Mouse (Mus musculus) hindbrain, embryonic 16.5 days (tissue): Measurements from ENCODE around the gene Aff3. TPM values are rescaled to one million over a fixed set of nuclear protein-coding genes. Genes with fewer than 3 reads are reported as not detected.

Experiments
- ATAC-seq: fragments of 200-750 bp; cut with Nextera tagmentation; 2 replicates; pipeline ENCODE4 v1.8.0; 2017; ENCODE audit warnings: moderate TSS enrichment, moderate library complexity
- H3K27ac ChIP-seq: fragments of 300-500 bp; sonication (generic); 2 replicates; pipeline ENCODE4 v1.5.1; 2014; ENCODE audit warnings: low read depth, mild to moderate bottlenecking, control low read depth, low read length, moderate library complexity
- H3K27me3 ChIP-seq: fragments of 300-500 bp; sonication (generic); replicated peaks from 2 replicates; pipeline ENCODE4 v1.6.1; 2014; ENCODE audit warnings: low read length; ENCODE audit not compliant: control insufficient read depth, insufficient read depth
- H3K36me3 ChIP-seq: fragments of 300-500 bp; sonication (generic); 2 replicates; pipeline ENCODE4 v1.6.1; 2014; ENCODE audit warnings: mild to moderate bottlenecking, low read length, moderate library complexity, mixed read lengths; ENCODE audit not compliant: control insufficient read depth, insufficient read depth
- H3K4me1 ChIP-seq: fragments of 300-500 bp; sonication (generic); 2 replicates; pipeline ENCODE4 v1.6.1; 2014; ENCODE audit warnings: low read depth, low read length; ENCODE audit not compliant: control insufficient read depth, insufficient read depth
- H3K4me2 ChIP-seq: fragments of 300-500 bp; sonication (generic); 2 replicates; pipeline ENCODE4 v1.6.1; 2014; ENCODE audit warnings: mild to moderate bottlenecking, low read length, control low read depth, moderate library complexity
- H3K4me3 ChIP-seq: fragments of 300-500 bp; sonication (generic); 2 replicates; pipeline ENCODE4 v1.5.1; 2014; ENCODE audit warnings: mild to moderate bottlenecking, low read length, control low read depth, moderate library complexity
- H3K9ac ChIP-seq: fragments of 300-500 bp; sonication (generic); 2 replicates; pipeline ENCODE4 v1.6.1; 2014; ENCODE audit warnings: low read depth, mild to moderate bottlenecking, control low read depth, low read length, moderate library complexity
- H3K9me3 ChIP-seq: fragments of 300-500 bp; sonication (generic); 2 replicates; pipeline ENCODE4 v1.6.1; 2014; ENCODE audit warnings: mild to moderate bottlenecking, low read length, moderate library complexity; ENCODE audit not compliant: control insufficient read depth
- WGBS: fragments of 180-500 bp; shearing (Covaris S2); extraction: QIAGEN DNeasy Blood & Tissue Kit; methylation state at CpG from one replicate; pipeline ENCODE4 v1.1.7; 2014; 5-methylcytosine and 5-hydroxymethylcytosine counted together
- polyA plus RNA-seq: library from polyadenylated mRNA; unstranded; fragments of >200 nt; fragmentation: Nextera tagmentation; extraction: Ambion mirVana; gene quantifications from 2 replicates; pipeline ENCODE4 v1.2.1, GENCODE M21; 2015

Aff3 gene
- polyA plus RNA-seq, 1 experiment from 2014 or later = 8.4 TPM

DNA sequence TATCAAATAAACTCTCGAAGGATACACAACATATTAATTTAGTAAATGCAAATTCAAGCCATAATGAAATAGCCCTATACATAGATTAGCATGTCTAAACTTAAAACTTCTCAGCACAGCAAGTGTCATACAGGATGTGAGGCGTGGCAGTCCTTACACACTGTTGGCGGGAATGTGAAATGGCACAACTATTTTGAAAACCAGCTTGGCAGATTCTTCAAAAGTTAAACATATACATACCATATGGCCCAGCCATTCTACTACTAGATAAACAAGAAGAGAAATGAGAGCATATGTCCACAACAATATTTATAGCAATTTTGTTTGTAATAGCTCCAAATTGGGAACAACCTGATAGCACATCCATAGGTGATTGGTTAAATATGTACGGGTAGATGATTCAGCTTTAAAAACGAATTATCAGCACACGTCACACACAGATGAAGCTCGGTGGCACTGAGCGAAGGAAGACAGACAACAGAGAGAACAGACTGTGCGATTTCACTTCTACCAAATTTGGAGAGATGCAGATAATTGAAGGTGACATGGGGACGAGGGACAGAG is 18.5 kb upstream of the Aff3 start:
- no peaks in the 10 kb centered on the region for H3K36me3 ChIP-seq
- no peaks in the 10 kb centered on the region for H3K9me3 ChIP-seq
- 87% methylated on average over 10 of the region's 10 CpGs for WGBS
- no peaks in the 10 kb centered on the region for H3K4me1 ChIP-seq
- no peak overlapping the region for H3K4me2 ChIP-seq
- no peak for ATAC-seq
- no peaks in the 10 kb centered on the region for H3K27me3 ChIP-seq
- H3K4me3 ChIP-seq = no peak overlapping the region
- no peak overlapping the region for H3K9ac ChIP-seq
- H3K27ac ChIP-seq = no peak overlapping the region

DNA sequence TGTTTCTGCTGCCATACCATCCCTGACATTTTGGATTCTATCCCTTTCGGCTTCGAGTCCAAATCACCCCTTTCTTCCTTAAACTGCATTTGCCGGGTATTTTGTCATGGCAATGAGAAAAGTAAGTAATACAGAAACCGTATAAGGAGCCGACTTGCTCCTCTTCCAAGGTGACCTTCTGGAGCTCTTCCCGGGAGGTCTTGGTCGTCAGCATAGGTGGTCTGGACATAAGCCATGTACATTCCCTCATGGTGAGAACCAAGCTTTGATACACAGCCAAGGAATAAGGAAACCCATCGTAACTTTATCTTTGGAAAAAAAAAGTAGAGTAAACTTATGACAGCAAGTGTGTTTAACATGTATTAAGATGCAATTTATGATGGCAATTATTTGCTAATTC is 15.1 kb upstream of the Aff3 start:
- H3K4me3 ChIP-seq = no peak overlapping the region
- no peaks in the 10 kb centered on the region for H3K9me3 ChIP-seq
- no peak overlapping the region for H3K27ac ChIP-seq
- no peaks in the 10 kb centered on the region for H3K27me3 ChIP-seq
- H3K4me2 ChIP-seq = no peak overlapping the region
- 83% methylated on average over 8 of the region's 8 CpGs for WGBS
- no peak for ATAC-seq
- H3K36me3 ChIP-seq = no peaks in the 10 kb centered on the region
- H3K9ac ChIP-seq = no peak overlapping the region
- H3K4me1 ChIP-seq = no peaks in the 10 kb centered on the region

DNA sequence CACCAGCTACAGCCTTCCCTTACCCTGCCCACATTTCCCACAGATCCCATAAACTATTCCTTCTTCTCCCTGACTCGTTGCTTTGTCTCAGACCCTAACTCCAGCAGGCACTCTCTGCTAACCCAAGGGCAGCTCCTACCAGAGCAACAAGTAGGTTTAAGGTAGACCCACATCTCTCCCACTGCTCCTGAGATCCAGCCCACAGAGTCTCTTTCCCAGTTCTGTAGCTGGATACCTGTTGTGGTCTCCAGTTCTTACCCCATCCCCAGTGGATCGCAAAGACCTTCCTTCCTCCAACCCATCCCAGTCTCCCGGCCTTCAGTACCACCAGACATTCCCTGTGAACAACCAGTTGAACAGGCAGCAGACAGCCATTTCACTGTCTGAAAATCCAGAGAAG is 7.0 kb upstream of the Aff3 start:
- Histone ChIP-seq H3K27ac (no peak overlapping the region), H3K27me3 (no peaks in the 10 kb centered on the region), H3K9me3 (no peaks in the 10 kb centered on the region), H3K36me3 (no peaks in the 10 kb centered on the region), H3K4me1 (no peaks in the 10 kb centered on the region), H3K4me3 (no peak overlapping the region), H3K9ac (no peak overlapping the region), H3K4me2 (no peak overlapping the region)
- WGBS = 90% methylated on average over 3 of the region's 3 CpGs
- no peak for ATAC-seq

GRCm38 (mm10) chr1:38671019-38671418 is 6.3 kb upstream of the Aff3 start:
- Histone ChIP-seq H3K27ac (no peak overlapping the region), H3K27me3 (no peaks in the 10 kb centered on the region), H3K36me3 (no peaks in the 10 kb centered on the region), H3K4me1 (no peaks in the 10 kb centered on the region), H3K4me3 (no peak overlapping the region), H3K4me2 (no peak overlapping the region), H3K9me3 (no peaks in the 10 kb centered on the region), H3K9ac (no peak overlapping the region)
- 49% methylated on average over 5 of the region's 5 CpGs for WGBS
- no peak for ATAC-seq

DNA sequence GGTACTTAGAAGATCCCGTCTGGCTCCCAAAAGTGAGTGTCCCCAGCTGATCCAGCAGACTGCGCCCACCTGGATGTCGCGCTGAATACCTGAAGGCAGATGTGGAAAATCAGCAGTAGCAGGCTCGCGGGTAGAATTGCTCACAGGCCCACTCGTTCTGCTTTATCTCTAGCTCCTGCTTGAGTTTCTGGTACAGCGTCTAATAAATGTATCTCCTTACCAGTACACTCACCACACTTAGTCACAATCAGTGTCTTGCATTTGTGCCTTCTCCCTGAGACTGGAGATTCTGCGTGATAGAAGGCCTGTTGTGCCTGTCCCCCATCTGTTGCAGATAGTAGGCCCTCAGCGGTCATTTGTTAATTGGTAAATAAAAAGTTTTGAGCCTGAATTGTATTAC is 3.6 kb upstream of the Aff3 start:
- Histone ChIP-seq H3K4me2 (no peak overlapping the region), H3K36me3 (no peaks in the 10 kb centered on the region), H3K27ac (no peak overlapping the region), H3K4me1 (no peaks in the 10 kb centered on the region), H3K9me3 (no peaks in the 10 kb centered on the region), H3K9ac (no peak overlapping the region), H3K4me3 (no peak overlapping the region), H3K27me3 (no peaks in the 10 kb centered on the region)
- 90% methylated on average over 10 of the region's 10 CpGs for WGBS
- no peak for ATAC-seq

DNA sequence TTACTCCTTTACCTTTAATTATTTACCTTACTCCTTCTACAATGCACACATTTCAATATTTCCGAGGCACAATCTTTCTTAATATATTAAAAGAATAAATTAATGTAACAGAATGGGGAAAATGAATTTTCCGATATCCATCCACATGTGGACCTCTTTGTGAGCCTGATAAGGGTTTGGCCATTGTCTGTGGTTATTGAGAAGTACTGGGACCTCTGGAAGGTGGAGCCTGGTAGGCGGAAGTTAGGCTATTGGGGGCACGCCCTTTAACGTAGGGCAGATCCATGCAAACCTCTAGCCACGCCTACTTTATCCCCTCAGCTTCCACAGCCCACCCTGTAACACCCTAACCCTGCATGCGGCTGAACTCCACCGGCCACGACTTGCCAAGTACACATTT is 3.1 kb upstream of the Aff3 start:
- Histone ChIP-seq H3K4me1 (no peaks in the 10 kb centered on the region), H3K4me2 (no peak overlapping the region), H3K27me3 (no peaks in the 10 kb centered on the region), H3K9ac (no peak overlapping the region), H3K4me3 (no peak overlapping the region), H3K36me3 (no peaks in the 10 kb centered on the region), H3K9me3 (no peaks in the 10 kb centered on the region), H3K27ac (no peak overlapping the region)
- ATAC-seq = no peak
- 82% methylated on average over 9 of the region's 9 CpGs for WGBS

DNA sequence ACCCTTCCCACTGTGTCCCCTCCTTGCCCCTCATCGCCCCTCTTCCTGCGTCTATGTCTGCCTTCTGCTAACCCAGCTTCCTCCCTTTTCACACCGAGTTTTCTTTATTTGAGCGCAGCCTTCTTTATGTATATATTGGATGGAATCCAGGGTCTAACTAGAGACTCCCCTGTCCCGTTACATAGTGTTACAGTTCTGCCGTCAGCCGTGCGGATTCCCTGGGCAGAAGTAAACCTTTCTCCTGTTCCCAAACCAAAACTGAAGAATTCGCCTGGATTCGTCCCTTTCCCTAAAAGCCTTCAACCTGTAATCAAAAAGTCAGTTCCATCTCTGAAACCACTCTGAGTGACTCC is 2.0 kb upstream of the Aff3 start:
- Histone ChIP-seq H3K36me3 (no peaks in the 10 kb centered on the region), H3K4me3 (no peak overlapping the region), H3K4me2 (no peak overlapping the region), H3K9me3 (no peaks in the 10 kb centered on the region), H3K27ac (no peak overlapping the region), H3K27me3 (no peaks in the 10 kb centered on the region), H3K4me1 (no peaks in the 10 kb centered on the region), H3K9ac (no peak overlapping the region)
- 69% methylated on average over 10 of the region's 10 CpGs for WGBS
- ATAC-seq = no peak

DNA sequence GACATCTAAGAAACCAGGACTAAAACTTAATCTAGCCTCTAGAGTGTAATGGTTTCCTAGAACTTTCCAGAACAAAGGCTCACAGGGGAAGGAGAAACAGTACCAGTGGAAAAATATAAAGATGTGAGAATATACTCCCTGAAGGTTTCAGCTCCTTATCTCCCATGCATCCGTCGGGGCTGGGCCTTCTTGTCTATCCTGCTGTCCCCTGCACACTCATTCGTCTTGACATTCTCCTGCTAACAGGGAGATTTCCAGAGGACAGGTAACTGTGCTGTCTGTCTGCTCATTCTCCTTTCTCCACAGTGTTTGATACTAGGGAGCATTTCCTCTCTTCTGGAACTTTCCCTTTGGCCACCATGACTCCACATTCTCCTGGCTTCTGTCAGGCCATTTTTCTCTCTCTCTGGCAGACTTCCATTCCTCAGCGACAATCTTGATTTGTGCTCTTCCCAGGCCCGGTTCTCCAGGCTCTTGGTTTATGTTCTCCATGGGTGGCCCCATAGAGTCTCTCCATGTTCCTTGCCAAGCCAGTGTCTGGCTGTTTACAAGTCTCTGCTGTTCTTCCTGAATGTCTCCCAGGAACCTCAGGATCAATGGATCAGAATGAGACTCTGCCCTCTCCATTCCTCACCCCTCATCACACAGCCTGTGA is 1.5 kb upstream of the Aff3 start:
- Histone ChIP-seq H3K4me3 (no peak overlapping the region), H3K27ac (no peak overlapping the region), H3K9me3 (no peaks in the 10 kb centered on the region), H3K27me3 (no peaks in the 10 kb centered on the region), H3K9ac (no peak overlapping the region), H3K4me2 (no peak overlapping the region), H3K4me1 (no peaks in the 10 kb centered on the region), H3K36me3 (no peaks in the 10 kb centered on the region)
- ATAC-seq = no peak
- WGBS = 68% methylated on average over 5 of the region's 5 CpGs

GRCm38 (mm10) chr1:38665611-38666010 is 856 bp upstream of the Aff3 start:
- ATAC-seq = no peak
- H3K36me3 ChIP-seq = no peaks in the 10 kb centered on the region
- 89% methylated on average over 1 of the region's 1 CpGs for WGBS
- H3K9ac ChIP-seq = no peak overlapping the region
- no peaks in the 10 kb centered on the region for H3K27me3 ChIP-seq
- no peaks in the 10 kb centered on the region for H3K4me1 ChIP-seq
- H3K27ac ChIP-seq = no peak overlapping the region
- H3K4me2 ChIP-seq = no peak overlapping the region
- H3K9me3 ChIP-seq = no peaks in the 10 kb centered on the region
- no peak overlapping the region for H3K4me3 ChIP-seq

GRCm38 (mm10) chr1:38664261-38664660 is 494 bp downstream of the Aff3 start:
- H3K27me3 ChIP-seq = no peaks in the 10 kb centered on the region
- no peaks in the 10 kb centered on the region for H3K4me1 ChIP-seq
- no peak overlapping the region for H3K4me2 ChIP-seq
- 89% methylated on average over 4 of the region's 4 CpGs for WGBS
- H3K9ac ChIP-seq = no peak overlapping the region
- no peak for ATAC-seq
- H3K36me3 ChIP-seq = no peaks in the 10 kb centered on the region
- no peak overlapping the region for H3K4me3 ChIP-seq
- H3K27ac ChIP-seq = no peak overlapping the region
- H3K9me3 ChIP-seq = no peaks in the 10 kb centered on the region
